Mouse (Mus musculus) lung, postnatal 0 days (tissue): ENCODE results near the gene Rasgrp2.

Source experiments
- CTCF ChIP-seq: IDR thresholded peaks from 2 replicates; pipeline ENCODE4 v1.5.1; 2016; ENCODE audit warnings: antibody characterized with exemption, mild to moderate bottlenecking
- EP300 ChIP-seq: IDR thresholded peaks from 2 replicates; pipeline ENCODE4 v1.6.1; 2016; ENCODE audit warnings: antibody characterized with exemption, mild to moderate bottlenecking, control low read depth

DNA sequence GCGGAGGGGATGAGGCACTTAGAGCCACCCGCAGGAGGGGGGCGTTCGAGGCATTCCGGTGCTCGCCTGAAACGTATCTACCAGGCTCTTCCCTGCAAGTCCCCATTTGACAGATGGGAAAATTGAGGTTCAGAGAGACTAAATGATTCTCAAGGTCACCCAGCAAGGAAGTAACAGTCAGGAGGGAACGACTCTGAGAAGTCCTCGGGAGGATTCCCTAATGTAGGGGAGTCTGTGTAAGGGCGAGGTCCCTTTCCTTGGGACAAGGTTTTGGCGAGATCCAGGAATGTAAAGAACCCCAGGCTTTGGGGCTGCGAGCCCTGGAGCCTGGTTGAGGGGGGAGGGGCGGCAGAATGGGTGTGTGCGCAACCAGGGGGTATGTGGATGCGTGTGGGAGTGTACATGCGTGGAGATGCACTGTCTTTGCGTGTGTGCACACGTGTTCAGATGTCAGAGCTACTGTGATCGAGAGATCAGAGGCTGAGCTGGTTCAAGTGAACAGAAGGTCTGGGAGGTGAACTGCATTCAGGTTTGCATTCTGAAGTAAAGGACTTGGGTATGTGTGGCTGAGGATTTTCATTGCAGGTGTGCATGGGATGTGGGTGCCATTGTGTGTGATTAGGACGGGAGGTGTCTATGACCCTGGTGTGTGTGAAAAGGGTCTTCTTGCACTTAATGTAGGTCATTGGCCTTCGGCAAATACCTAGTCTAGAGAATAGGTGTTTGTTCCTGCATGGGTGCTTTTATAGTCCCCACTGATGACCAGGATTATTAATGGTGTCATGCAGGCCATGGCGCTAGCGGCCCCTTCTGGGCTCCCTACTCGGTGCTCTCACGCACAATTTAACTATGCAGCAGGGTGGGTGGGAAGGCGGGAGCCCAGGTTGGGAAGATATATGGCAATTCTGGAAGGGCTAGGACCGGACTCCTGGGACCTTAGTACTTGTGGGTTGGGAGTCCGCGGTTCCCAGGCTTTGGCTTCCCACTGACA is 1.3 kb downstream of the Rasgrp2 start:
- peak; percentile 21; the same call in 1 of the 2 replicates for TF ChIP-seq CTCF
- no peak for TF ChIP-seq EP300
